Mouse (Mus musculus) hindbrain, embryonic 13.5 days (tissue): ENCODE measurements around the gene Klra10. TPM values are rescaled to one million over a fixed set of nuclear protein-coding genes. Genes with fewer than 3 reads are reported as not detected.
"Not testable (repeated sequence)": the region's sequence is repeated elsewhere in the genome, so short reads cannot be mapped to it uniquely, and the experiment has no call there.

Experiments
- ATAC-seq: fragments of 200-750 bp; cut with Nextera tagmentation; 2 replicates; pipeline ENCODE4 v1.8.0; 2017; ENCODE audit warnings: moderate TSS enrichment; ENCODE audit not compliant: low FRiP score
- H3K27ac ChIP-seq: fragments of 300-500 bp; sonication (generic); 2 replicates; pipeline ENCODE4 v1.5.1; 2015; ENCODE audit warnings: inconsistent platforms, mild to moderate bottlenecking, moderate library complexity
- H3K27me3 ChIP-seq: fragments of 300-500 bp; sonication (generic); 2 replicates; pipeline ENCODE4 v1.6.1; 2015; ENCODE audit warnings: mild to moderate bottlenecking, inconsistent platforms
- H3K36me3 ChIP-seq: fragments of 300-500 bp; sonication (generic); 2 replicates; pipeline ENCODE4 v1.6.1; 2015; ENCODE audit warnings: mild to moderate bottlenecking, inconsistent platforms
- H3K4me1 ChIP-seq: fragments of 300-500 bp; sonication (generic); replicated peaks from 2 replicates; pipeline ENCODE4 v1.6.1; 2015; ENCODE audit warnings: inconsistent platforms
- H3K4me2 ChIP-seq: fragments of 300-500 bp; sonication (generic); 2 replicates; pipeline ENCODE4 v1.6.1; 2015; ENCODE audit warnings: inconsistent platforms, mild to moderate bottlenecking, moderate library complexity
- H3K4me3 ChIP-seq: fragments of 300-500 bp; sonication (generic); 2 replicates; pipeline ENCODE4 v1.5.1; 2015; ENCODE audit warnings: mild to moderate bottlenecking, inconsistent platforms
- H3K9ac ChIP-seq: fragments of 300-500 bp; sonication (generic); 2 replicates; pipeline ENCODE4 v1.6.1; 2015; ENCODE audit warnings: mild to moderate bottlenecking, inconsistent platforms
- H3K9me3 ChIP-seq: fragments of 300-500 bp; sonication (generic); 2 replicates; pipeline ENCODE4 v1.6.1; 2016; ENCODE audit warnings: inconsistent platforms
- WGBS: fragments of 180-500 bp; shearing (Covaris S2); methylation state at CpG from one replicate; pipeline ENCODE4 v1.1.7; 2015; 5-methylcytosine and 5-hydroxymethylcytosine counted together
- polyA plus RNA-seq: library from polyadenylated mRNA; unstranded; fragments of >200 nt; fragmentation: Nextera tagmentation; extraction: Ambion mirVana; gene quantifications from 2 replicates; pipeline ENCODE4 v1.2.1, GENCODE M21; 2015

The Klra10 gene
- not detected in 2 replicates for polyA plus RNA-seq

- H3K9me3 ChIP-seq, H3K4me1 ChIP-seq, H3K4me2 ChIP-seq, H3K27me3 ChIP-seq, H3K9ac ChIP-seq, H3K36me3 ChIP-seq, H3K27ac ChIP-seq, ATAC-seq, H3K4me3 ChIP-seq: not testable (repeated sequence)
- WGBS = 81% methylated on average over 1 of the region's 1 CpGs
Observed at GRCm38 (mm10) chr6:130281828-130282227, at the start of gene Klra10. Gene Klra10 (minus strand): TSS chr6:130281928.

GRCm38 (mm10) chr6:130287984-130288649 is 6.4 kb upstream of the Klra10 start:
- H3K4me2 ChIP-seq = no peak overlapping the region
- no peaks in the 10 kb centered on the region for H3K27me3 ChIP-seq
- H3K4me3 ChIP-seq = no peak overlapping the region
- no peaks in the 10 kb centered on the region for H3K4me1 ChIP-seq
- ATAC-seq = no peak
- no peak overlapping the region for H3K9ac ChIP-seq
- H3K27ac ChIP-seq = no peak overlapping the region
- H3K9me3 ChIP-seq = no peaks in the 10 kb centered on the region
- no peaks in the 10 kb centered on the region for H3K36me3 ChIP-seq

GRCm38 (mm10) chr6:130255326-130255725 is 26.4 kb downstream of the Klra10 start:
- Histone ChIP-seq H3K4me1 (no peaks in the 10 kb centered on the region), H3K27ac (no peak overlapping the region)
- ATAC-seq = no peak

DNA sequence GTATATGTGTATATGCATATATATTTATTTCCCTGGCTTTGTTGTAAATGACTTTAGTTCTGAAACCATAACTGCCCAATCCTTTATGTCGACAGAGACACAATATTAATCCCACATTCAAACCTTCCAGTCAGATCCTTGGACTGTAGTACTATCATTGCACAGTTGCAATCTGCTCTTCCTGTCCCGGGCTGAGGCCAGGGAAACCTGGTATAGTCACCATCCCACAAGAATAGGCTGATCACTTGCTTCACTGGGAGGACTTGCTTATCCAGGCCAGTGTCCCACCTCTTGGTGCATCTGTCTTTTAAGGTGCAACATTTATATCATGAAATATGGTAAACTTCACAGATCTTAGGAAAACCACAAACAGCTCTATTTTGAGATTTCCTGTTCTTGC is 44.2 kb downstream of the Klra10 start:
- Histone ChIP-seq H3K27ac (no peak overlapping the region), H3K9me3 (peaks cover 4% of the 10 kb centered on the region; the same call in 1 of the 2 replicates), H3K4me1 (no peaks in the 10 kb centered on the region), H3K9ac (no peak overlapping the region), H3K27me3 (no peaks in the 10 kb centered on the region), H3K4me3 (no peak overlapping the region), H3K36me3 (no peaks in the 10 kb centered on the region), H3K4me2 (no peak overlapping the region)
- WGBS = 84% methylated on average over 2 of the region's 2 CpGs
- no peak for ATAC-seq

More at GRCm38 (mm10) chr6:130255326-130255725, 26.4 kb downstream of the Klra10 start:
- Histone ChIP-seq H3K9ac (no peak overlapping the region), H3K27me3 (no peaks in the 10 kb centered on the region), H3K4me3 (no peak overlapping the region), H3K4me2 (no peak overlapping the region), H3K9me3 (peaks cover 23% of the 10 kb centered on the region), H3K36me3 (no peaks in the 10 kb centered on the region)
- 84% methylated on average over 2 of the region's 2 CpGs for WGBS

DNA sequence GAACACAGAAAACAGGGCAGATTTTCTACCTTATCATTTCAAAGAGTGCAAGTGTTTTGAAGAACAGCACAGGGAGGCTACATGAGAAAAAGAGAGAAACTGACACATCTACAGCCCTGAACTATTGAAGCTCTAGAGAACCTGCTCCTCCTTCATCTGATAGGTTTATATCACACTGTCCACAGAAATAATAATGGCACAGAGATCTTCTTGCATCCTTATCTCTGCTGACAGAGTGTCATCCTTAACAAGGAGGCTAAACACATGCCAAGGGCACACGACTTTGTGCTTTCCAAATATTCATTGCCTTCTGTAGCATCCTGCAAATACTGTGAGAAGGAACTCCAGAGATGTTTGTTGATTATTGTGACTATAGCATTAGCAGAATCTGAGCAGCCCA is 45.1 kb downstream of the Klra10 start:
- peaks cover 7% of the 10 kb centered on the region for H3K9me3 ChIP-seq
- H3K4me1 ChIP-seq = no peaks in the 10 kb centered on the region
- no peak overlapping the region for H3K4me2 ChIP-seq
- 57% methylated on average over 1 of the region's 1 CpGs for WGBS
- H3K9ac ChIP-seq = no peak overlapping the region
- H3K27ac ChIP-seq = no peak overlapping the region
- no peak for ATAC-seq
- H3K27me3 ChIP-seq = no peaks in the 10 kb centered on the region
- no peaks in the 10 kb centered on the region for H3K36me3 ChIP-seq
- no peak overlapping the region for H3K4me3 ChIP-seq

- Histone ChIP-seq H3K4me3 (no peak within 1 kb of the TSS), H3K4me1 (no peaks in the 10 kb centered on the region)
Observed at GRCm38 (mm10) chr6:130233222-130233621, 48.5 kb downstream of the Klra10 start, which contains the start of gene Klra7. Gene Klra7 (minus strand): TSS chr6:130233322.

More at GRCm38 (mm10) chr6:130233222-130233621, 48.5 kb downstream of the Klra10 start, which contains the start of gene Klra7:
- H3K9me3 ChIP-seq = peaks cover 13% of the 10 kb centered on the region
- no peak within 1 kb of the TSS for H3K4me2 ChIP-seq
- no peak within 1 kb of the TSS for H3K9ac ChIP-seq
- H3K27me3 ChIP-seq = no peaks in the 10 kb centered on the region
- ATAC-seq = no peak
- H3K36me3 ChIP-seq = no peaks in the 10 kb centered on the region
- no peak within 1 kb of the TSS for H3K27ac ChIP-seq

Other genes with a start within 250 kb of the Klra10 start
- not detected in 2 replicates for gene Klra4, start 214.7 kb downstream of the Klra10 start, polyA plus RNA-seq
- not detected in 2 replicates for gene Klra8, start 152.0 kb downstream of the Klra10 start, polyA plus RNA-seq
- not detected in 2 replicates for gene Klra9, start 88.8 kb downstream of the Klra10 start, polyA plus RNA-seq
- gene Klra7, start 48.6 kb downstream of the Klra10 start, polyA plus RNA-seq = not detected in 2 replicates
- not detected in 2 replicates for gene Klra3, start 55.6 kb upstream of the Klra10 start, polyA plus RNA-seq
- gene Klra1, start 104.9 kb upstream of the Klra10 start, polyA plus RNA-seq = not detected in 2 replicates